Mouse (Mus musculus) MEL (cell line): ENCODE data around the gene Ier3. TPM values are rescaled to one million over a fixed set of nuclear protein-coding genes. Genes with fewer than 3 reads are reported as not detected.

Source experiments
- DNase-seq: peaks from one replicate; pipeline ENCODE4 v3.0.0; 2011; ENCODE audit warnings: low read depth, low spot score
- H3K27ac ChIP-seq: 2 replicates; pipeline ENCODE4 v1.5.1; 2012; ENCODE audit warnings: low read depth, mild to moderate bottlenecking, control low read depth, low read length, moderate library complexity; ENCODE audit not compliant: control insufficient read depth
- H3K27me3 ChIP-seq, 2 experiments: fragments of 150-350 bp in 1 of 2; sonication (generic) in 1 of 2; 2 replicates each; pipeline ENCODE4 v1.6.1; 2012; ENCODE audit warnings: low read length in 2 of 2, mild to moderate bottlenecking in 2 of 2, improper control_type of control experiment in 1 of 2, moderate library complexity in 1 of 2; ENCODE audit not compliant: insufficient read depth in 2 of 2, control insufficient read depth in 1 of 2
- H3K36me3 ChIP-seq, 2 experiments: 2 replicates each; pipeline ENCODE4 v1.6.1; 2012 to 2014; ENCODE audit warnings: low read length in 2 of 2, improper control_type of control experiment in 1 of 2, inconsistent platforms in 1 of 2, mild to moderate bottlenecking in 1 of 2; ENCODE audit not compliant: insufficient read depth in 2 of 2, control insufficient read depth in 1 of 2
- H3K4me1 ChIP-seq, 2 experiments: fragments of 150-350 bp in 1 of 2; sonication (generic) in 1 of 2; 2 replicates each; pipeline ENCODE4 v1.6.1; 2012; ENCODE audit warnings: low read length in 2 of 2, improper control_type of control experiment in 1 of 2, mild to moderate bottlenecking in 1 of 2; ENCODE audit not compliant: insufficient read depth in 2 of 2, control insufficient read depth in 1 of 2
- H3K4me3 ChIP-seq, 2 experiments: fragments of 150-350 bp in 1 of 2; sonication (generic) in 1 of 2; 2 replicates each; pipeline ENCODE4 v1.5.1; 2012; ENCODE audit warnings: low read depth in 2 of 2, low read length in 2 of 2, mild to moderate bottlenecking in 2 of 2, moderate library complexity in 2 of 2, control low read depth in 1 of 2, improper control_type of control experiment in 1 of 2; ENCODE audit not compliant: control insufficient read depth in 1 of 2, insufficient read depth in 1 of 2
- H3K79me2 ChIP-seq: 2 replicates; pipeline ENCODE4 v1.6.1; 2012; ENCODE audit warnings: mild to moderate bottlenecking, low read length, moderate library complexity; ENCODE audit not compliant: control insufficient read depth, poor library complexity, insufficient read depth
- H3K9ac ChIP-seq: 2 replicates; pipeline ENCODE4 v1.6.1; 2012; ENCODE audit warnings: low read depth, mild to moderate bottlenecking, control low read depth, low read length, moderate library complexity; ENCODE audit not compliant: control insufficient read depth, poor library complexity, severe bottlenecking
- H3K9me3 ChIP-seq: fragments of 150-350 bp; sonication (generic); replicated peaks from 2 replicates; pipeline ENCODE4 v1.6.1; 2012; ENCODE audit warnings: mild to moderate bottlenecking, low read length, improper control_type of control experiment, moderate library complexity; ENCODE audit not compliant: insufficient read depth
- BHLHE40 ChIP-seq: IDR thresholded peaks from 2 replicates; pipeline ENCODE4 v1.6.1; 2012; ENCODE audit warnings: low read depth, mild to moderate bottlenecking, inconsistent platforms, low read length, improper control_type of control experiment, borderline replicate concordance
- CHD1 ChIP-seq: IDR thresholded peaks from 2 replicates; pipeline ENCODE4 v1.6.1; 2012; ENCODE audit warnings: low read depth, mild to moderate bottlenecking, inconsistent platforms, low read length, improper control_type of control experiment
- CTCF ChIP-seq, 3 experiments: IDR thresholded peaks in 2 of 3; conservative IDR thresholded peaks in 1 of 3; 2 replicates each; pipeline ENCODE4 v1.5.1; 2011 to 2012; ENCODE audit warnings: low read length in 3 of 3, low read depth in 2 of 3, mild to moderate bottlenecking in 2 of 3, improper control_type of control experiment in 1 of 3, inconsistent platforms in 1 of 3, mixed read lengths in 1 of 3, moderate library complexity in 1 of 3; ENCODE audit not compliant: control insufficient read depth in 1 of 3, insufficient read depth in 1 of 3, poor library complexity in 1 of 3, severe bottlenecking in 1 of 3
- EP300 ChIP-seq, 2 experiments: IDR thresholded peaks; 2 replicates each; pipeline ENCODE4 v1.6.1; 2011; ENCODE audit warnings: improper control_type of control experiment in 2 of 2, low read length in 2 of 2, low read depth in 1 of 2, mild to moderate bottlenecking in 1 of 2
- ETS1 ChIP-seq: IDR thresholded peaks from 2 replicates; pipeline ENCODE4 v1.6.1; 2012; ENCODE audit warnings: low read depth, mild to moderate bottlenecking, inconsistent platforms, low read length, improper control_type of control experiment, moderate library complexity
- GATA1 ChIP-seq: IDR thresholded peaks from 2 replicates; pipeline ENCODE4 v1.6.1; 2011; ENCODE audit warnings: low read depth, low read length, improper control_type of control experiment
- KAT2A ChIP-seq: conservative IDR thresholded peaks from 2 replicates; pipeline ENCODE4 v1.6.1; 2012; ENCODE audit warnings: low read depth, low read length, improper control_type of control experiment, inconsistent platforms
- MAFK ChIP-seq: IDR thresholded peaks from 2 replicates; pipeline ENCODE4 v1.6.1; 2011; ENCODE audit warnings: low read depth, mild to moderate bottlenecking, low read length, improper control_type of control experiment, borderline replicate concordance
- MAX ChIP-seq: IDR thresholded peaks from 2 replicates; pipeline ENCODE4 v1.6.1; 2011; ENCODE audit warnings: low read length, improper control_type of control experiment
- MAZ ChIP-seq: IDR thresholded peaks from 2 replicates; pipeline ENCODE4 v1.6.1; 2012; ENCODE audit warnings: low read depth, mild to moderate bottlenecking, inconsistent platforms, low read length, improper control_type of control experiment
- MEF2A ChIP-seq: IDR thresholded peaks from 2 replicates; pipeline ENCODE4 v1.6.1; 2014; ENCODE audit warnings: low read depth, mild to moderate bottlenecking, inconsistent platforms, low read length, improper control_type of control experiment; ENCODE audit not compliant: poor library complexity, insufficient replicate concordance, severe bottlenecking; ENCODE audit errors: extremely low read depth
- MXI1 ChIP-seq: IDR thresholded peaks from 2 replicates; pipeline ENCODE4 v1.6.1; 2011; ENCODE audit warnings: mild to moderate bottlenecking, low read depth, low read length, improper control_type of control experiment
- MYB ChIP-seq: IDR thresholded peaks from 2 replicates; pipeline ENCODE4 v1.6.1; 2011; ENCODE audit warnings: mild to moderate bottlenecking, low read depth, low read length, improper control_type of control experiment
- NELFE ChIP-seq: IDR thresholded peaks from 2 replicates; pipeline ENCODE4 v1.6.1; 2011; ENCODE audit warnings: low read depth, low read length, improper control_type of control experiment
- POLR2AphosphoS2 ChIP-seq: IDR thresholded peaks from 2 replicates; pipeline ENCODE4 v1.6.1; 2011; ENCODE audit warnings: low read length, improper control_type of control experiment
- POLR2AphosphoS5 ChIP-seq: IDR thresholded peaks from 2 replicates; pipeline ENCODE4 v1.6.1; 2012; ENCODE audit warnings: low read depth, borderline replicate concordance, mild to moderate bottlenecking, inconsistent platforms, low read length, moderate library complexity, mixed read lengths
- RCOR1 ChIP-seq: IDR thresholded peaks from 2 replicates; pipeline ENCODE4 v1.6.1; 2012; ENCODE audit warnings: low read depth, mild to moderate bottlenecking, inconsistent platforms, low read length, improper control_type of control experiment
- SMC3 ChIP-seq: IDR thresholded peaks from 2 replicates; pipeline ENCODE4 v1.6.1; 2011; ENCODE audit warnings: low read depth, low read length, improper control_type of control experiment
- TBP ChIP-seq: IDR thresholded peaks from 2 replicates; pipeline ENCODE4 v1.8.0; 2011; ENCODE audit warnings: low read depth, low read length, improper control_type of control experiment
- TCF12 ChIP-seq: IDR thresholded peaks from 2 replicates; pipeline ENCODE4 v1.6.1; 2014; ENCODE audit warnings: low read depth, mild to moderate bottlenecking, inconsistent platforms, low read length, improper control_type of control experiment, moderate library complexity
- UBTF ChIP-seq: IDR thresholded peaks from 2 replicates; pipeline ENCODE4 v1.6.1; 2012; ENCODE audit warnings: low read depth, mild to moderate bottlenecking, inconsistent platforms, low read length, improper control_type of control experiment, moderate library complexity, borderline replicate concordance; ENCODE audit not compliant: insufficient read depth
- USF1 ChIP-seq: IDR thresholded peaks from 2 replicates; pipeline ENCODE4 v1.6.1; 2014; ENCODE audit warnings: low read depth, mild to moderate bottlenecking, inconsistent platforms, low read length, improper control_type of control experiment, moderate library complexity
- USF2 ChIP-seq, 2 experiments: IDR thresholded peaks; 2 replicates each; pipeline ENCODE4 v1.6.1; 2011 to 2012; ENCODE audit warnings: improper control_type of control experiment in 2 of 2, low read length in 2 of 2, borderline replicate concordance in 1 of 2, inconsistent platforms in 1 of 2, low read depth in 1 of 2, mild to moderate bottlenecking in 1 of 2; ENCODE audit not compliant: insufficient read depth in 1 of 2
- ZC3H11A ChIP-seq: IDR thresholded peaks from 2 replicates; pipeline ENCODE4 v1.6.1; 2012; ENCODE audit warnings: low read depth, mild to moderate bottlenecking, inconsistent platforms, low read length, improper control_type of control experiment
- ZKSCAN1 ChIP-seq: IDR thresholded peaks from 2 replicates; pipeline ENCODE4 v1.6.1; 2012; ENCODE audit warnings: low read depth, mild to moderate bottlenecking, inconsistent platforms, low read length, improper control_type of control experiment, moderate library complexity
- ZMIZ1 ChIP-seq: IDR thresholded peaks from 2 replicates; pipeline ENCODE4 v1.6.1; 2012; ENCODE audit warnings: low read depth, mild to moderate bottlenecking, inconsistent platforms, low read length, improper control_type of control experiment, moderate library complexity
- polyA plus RNA-seq, 2 experiments: library from polyadenylated mRNA; stranded (reverse) in 1 of 2; unstranded in 1 of 2; fragments of >175 nt in 1 of 2; fragments of >200 nt in 1 of 2; gene quantifications; 2 replicates each; pipeline versions ENCODE4 v1.2.1 to v1.2.4; 2012; ENCODE audit warnings: low replicate concordance in 2 of 2, low read depth in 1 of 2; ENCODE audit not compliant: insufficient read length in 2 of 2, insufficient read depth in 1 of 2, missing spikeins in 1 of 2
- total RNA-seq: library from RNA; depleted of rRNA; stranded (reverse); fragments of 300-350 nt; gene quantifications from 2 replicates; pipeline ENCODE4 v1.2.3, GENCODE M21; 2012

Gene Ier3
- total and polyA plus RNA-seq, 3 experiments, result 5.5 to 12.2 TPM; not detected in 1

DNA sequence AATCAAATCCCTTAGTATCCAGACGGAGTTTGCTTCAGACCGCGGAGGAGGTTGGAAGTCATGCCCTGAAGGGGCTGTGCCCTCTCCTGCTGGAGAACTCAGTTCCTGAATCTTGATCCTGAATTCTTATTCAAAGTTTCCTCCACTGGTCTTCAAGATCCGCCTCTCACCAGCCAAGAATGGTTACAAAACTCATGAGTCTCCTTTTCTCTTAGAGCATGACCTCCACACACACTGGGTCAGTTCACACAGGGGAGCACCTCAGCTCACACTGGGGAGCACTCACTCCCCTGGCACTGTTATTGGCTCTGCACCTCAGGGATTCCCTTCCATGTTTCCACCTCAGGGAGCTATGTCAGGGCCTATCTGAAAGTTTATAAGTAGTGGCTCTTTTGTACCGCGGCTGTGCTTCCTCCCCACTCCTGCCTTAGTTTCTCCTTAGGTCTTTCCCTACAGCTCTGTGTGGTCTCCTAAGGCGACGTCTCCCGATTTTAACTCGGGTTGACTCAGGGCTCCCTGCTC lies 43.4 kb downstream of the Ier3 start:
- H3K9me3 ChIP-seq, result no peaks in the 10 kb centered on the region
- TF ChIP-seq UBTF (no peak), ZKSCAN1 (no peak), CHD1 (no peak), NELFE (no peak), CTCF (IDR thresholded peaks at IDR 0.05 in 2 of 3, conservative IDR thresholded peaks at IDR 0.05 in 1 of 3; ENCODE audit: control insufficient read depth in 1 of 3, insufficient read depth in 1 of 3, low read depth in 2 of 3, low read length in 3 of 3, poor library complexity in 1 of 3, severe bottlenecking in 1 of 3) (no peak), MEF2A (no peak), MAZ (0 out of 2 replicates have a peak, but pooled peaks have one; percentile 1), USF2 (IDR thresholded peaks at IDR 0.05; ENCODE audit: borderline replicate concordance in 1 of 2, insufficient read depth in 1 of 2, low read depth in 1 of 2, low read length in 2 of 2) (no peak)
- no peak for DNase-seq
- peak overlapping the region; percentile 62 to 70 for H3K4me3 ChIP-seq
- H3K4me1 ChIP-seq, result peaks cover 2 to 26% of the 10 kb centered on the region in 2 experiments
- H3K9ac ChIP-seq, result peak overlapping the region; percentile 77
- H3K27me3 ChIP-seq, result no peaks in the 10 kb centered on the region
- H3K36me3 ChIP-seq, result peaks cover 0 to 11% of the 10 kb centered on the region in 2 experiments; a peak in 2 of 4 replicates
- peak overlapping the region; percentile 70 for H3K27ac ChIP-seq
- H3K79me2 ChIP-seq, result peaks cover 14% of the 10 kb centered on the region

DNA sequence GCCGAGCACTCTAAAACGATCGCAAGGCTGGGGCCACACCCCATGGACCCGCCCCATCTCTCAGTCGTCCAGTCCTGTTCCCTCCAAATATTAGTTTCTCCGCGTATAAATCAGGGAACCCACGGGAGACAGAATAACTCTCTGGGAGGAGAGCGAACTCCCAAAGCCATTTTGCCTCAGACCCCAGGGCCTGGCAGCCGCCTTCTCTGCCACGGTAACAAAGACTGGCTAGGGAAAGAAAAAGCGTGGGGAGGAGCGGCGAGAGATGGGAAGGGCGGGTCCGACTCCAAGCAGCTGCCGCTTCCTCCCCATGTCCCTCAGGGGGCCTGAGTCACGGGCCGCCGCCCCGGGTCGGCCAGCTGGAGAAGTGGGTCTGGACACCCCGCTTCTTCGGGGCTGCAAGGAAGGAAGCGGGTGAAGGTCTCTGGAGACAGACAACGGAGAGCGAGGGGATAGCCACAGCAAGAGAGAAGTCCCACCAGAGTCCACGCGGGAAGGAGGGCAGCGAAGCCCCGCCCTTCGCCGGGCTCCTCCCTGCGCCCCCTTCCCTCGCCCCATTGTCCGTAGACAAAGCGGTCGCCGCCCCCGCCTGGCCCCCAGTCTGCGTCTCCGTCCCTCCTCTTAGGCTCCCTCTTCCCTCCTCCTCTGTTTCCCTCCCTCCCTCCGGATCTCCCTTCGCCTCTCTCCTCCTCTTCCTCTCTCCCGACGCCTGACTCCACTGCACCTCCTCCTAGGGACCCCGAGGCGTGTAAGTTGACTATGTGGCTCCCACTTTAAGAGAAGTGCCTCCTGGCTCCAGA lies 44.2 kb downstream of the Ier3 start, which contains the start of gene Ppp1r18:
Gene Ppp1r18, plus strand, starts transcription at position 113 of the 800 bp plus-strand sequence.
- Histone ChIP-seq H3K79me2 (peaks cover 14% of the 10 kb centered on the region), H3K27ac (peak within 1 kb of the TSS; percentile 70), H3K4me1 (peaks cover 2 to 19% of the 10 kb centered on the region in 2 experiments), H3K9ac (peak within 1 kb of the TSS; percentile 77), H3K36me3 (peaks cover 0 to 5% of the 10 kb centered on the region in 2 experiments; a peak in 2 of 4 replicates), H3K9me3 (no peaks in the 10 kb centered on the region), H3K4me3 (peak within 1 kb of the TSS; percentile 62 to 70), H3K27me3 (no peaks in the 10 kb centered on the region)
- peak; percentile 79 for DNase-seq
- TF ChIP-seq EP300 (IDR thresholded peaks at IDR 0.05; ENCODE audit: low read depth in 1 of 2, low read length in 2 of 2) (no peak), ZC3H11A (no peak), USF2 (IDR thresholded peaks at IDR 0.05; ENCODE audit: borderline replicate concordance in 1 of 2, insufficient read depth in 1 of 2, low read depth in 1 of 2, low read length in 2 of 2) (no peak), MYB (no peak), MXI1 (peak; percentile 66), ZMIZ1 (no peak), RCOR1 (no peak), MAZ (no peak; the same call in 1 of the 2 replicates), POLR2AphosphoS5 (no peak), GATA1 (no peak), CTCF (IDR thresholded peaks at IDR 0.05 in 2 of 3, conservative IDR thresholded peaks at IDR 0.05 in 1 of 3; ENCODE audit: control insufficient read depth in 1 of 3, insufficient read depth in 1 of 3, low read depth in 2 of 3, low read length in 3 of 3, poor library complexity in 1 of 3, severe bottlenecking in 1 of 3) (no peak), BHLHE40 (peak; percentile 63; the same call in 1 of the 2 replicates), MAFK (no peak), POLR2AphosphoS2 (peak; percentile 34; the same call in 1 of the 2 replicates), TBP (0 out of 2 replicates have a peak, but pooled peaks have one; percentile 24), ETS1 (peak; percentile 48; the same call in 1 of the 2 replicates), USF1 (no peak), SMC3 (no peak), UBTF (no peak), TCF12 (0 out of 2 replicates have a peak, but pooled peaks have one; percentile 7), KAT2A (no peak), MAX (peak; percentile 10; the same call in 1 of the 2 replicates), MEF2A (no peak)
